Mouse (Mus musculus) kidney, adult 18-20 months (tissue): ENCODE results near the gene Klf15.

Experiments used
- DNase-seq: peaks from one replicate; pipeline ENCODE4 v3.0.0; 2021

The Klf15 gene

DNA sequence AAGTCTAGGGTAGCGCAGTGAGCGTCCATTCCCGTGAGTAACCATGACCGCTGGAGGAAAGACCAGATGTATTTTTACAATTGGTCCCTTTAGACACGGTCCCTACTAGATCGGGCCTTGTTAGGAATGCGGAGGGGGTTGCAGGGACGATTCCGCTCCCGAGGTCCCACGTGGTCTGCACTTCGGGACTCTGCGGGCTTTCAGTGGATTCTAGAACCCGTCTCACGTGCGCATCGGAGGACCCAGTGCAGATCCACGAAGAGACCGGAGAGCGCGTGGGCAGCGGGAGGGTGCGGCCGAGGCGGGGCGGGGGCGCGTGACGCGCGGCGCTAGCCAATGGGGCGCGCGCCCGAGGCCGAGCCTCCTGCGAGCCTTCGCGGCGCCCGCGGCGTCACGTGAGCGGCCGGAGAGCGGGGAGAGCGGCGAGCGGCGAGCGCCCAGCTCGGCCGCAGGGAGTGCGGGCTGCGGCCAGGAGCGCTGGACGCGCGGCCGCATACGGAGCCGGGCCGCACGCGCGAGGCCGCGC, at the start of gene Klf15:
Klf15 (plus strand) TSS at position 396 of the 526 bp plus-strand sequence.
- peak; percentile 90 for DNase-seq

DNA sequence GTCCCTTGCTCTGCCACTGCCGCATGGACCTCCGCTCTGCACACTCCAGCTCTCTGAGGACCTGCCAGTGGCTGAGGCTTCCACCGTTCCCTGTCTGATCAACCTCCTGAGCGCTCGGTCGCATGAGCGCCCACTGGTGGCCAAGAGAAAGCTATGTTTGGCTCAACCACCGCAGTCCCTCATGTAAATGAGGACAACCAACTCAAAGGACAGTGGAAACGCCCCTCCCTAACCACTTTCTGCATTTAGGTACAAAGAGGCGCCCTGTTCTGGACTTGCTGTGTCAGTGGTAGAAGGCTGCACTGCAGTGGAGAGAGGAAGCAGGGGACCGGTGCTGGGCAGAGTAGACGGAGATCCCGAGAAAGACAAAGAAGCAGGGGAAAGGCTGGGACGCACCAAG, 39.8 kb upstream of the Klf15 start:
- DNase-seq, result peak; percentile 84

DNA sequence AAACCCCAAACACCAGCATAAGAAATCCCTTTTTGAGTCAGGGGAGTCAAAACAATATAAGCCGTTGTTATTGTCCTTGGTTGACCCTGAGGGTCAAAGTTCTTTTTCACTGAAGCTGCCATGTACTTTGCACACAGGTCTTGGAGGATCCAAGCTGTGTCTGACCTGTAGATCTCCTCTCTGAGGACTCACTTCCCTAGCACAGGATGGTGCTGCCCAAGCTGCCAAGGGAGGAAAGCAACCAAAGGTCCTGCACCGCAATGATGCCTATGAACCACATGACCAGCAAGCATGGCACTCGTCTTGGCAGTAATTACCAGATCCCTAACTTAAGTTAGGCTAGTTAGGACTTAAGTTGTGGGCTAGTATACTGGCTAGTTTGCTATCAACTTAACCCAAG, 37.0 kb upstream of the Klf15 start:
- DNase-seq, result no peak

- DNase-seq, result no peak
These were observed 36.4 kb upstream of the Klf15 start for GRCm38 (mm10) chr6:90426003-90426402.

GRCm38 (mm10) chr6:90428380-90428974, 33.9 kb upstream of the Klf15 start, which contains the start of gene Cfap100:
TSS of gene Cfap100 (minus strand) at chr6:90428797.
- DNase-seq, result peak; percentile 82

DNA sequence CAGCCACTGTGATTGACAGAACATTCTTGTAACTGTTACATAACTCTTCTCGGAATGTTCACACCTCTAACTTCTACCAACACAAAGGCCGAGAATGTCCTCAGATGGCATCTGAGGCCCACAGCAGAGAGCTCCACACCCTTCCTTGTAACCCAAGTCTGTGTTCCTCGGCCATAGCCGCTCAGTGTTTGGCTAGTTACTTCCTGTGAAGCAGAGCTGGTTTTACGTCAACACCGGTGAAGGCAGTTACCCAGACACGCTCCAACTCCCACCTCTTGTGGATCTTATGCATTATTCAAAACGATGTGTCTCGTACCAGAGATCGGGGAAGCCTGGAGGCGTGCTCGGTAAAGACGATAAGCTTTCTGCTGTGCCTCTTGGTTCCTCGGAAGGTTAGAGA, 32.5 kb upstream of the Klf15 start:
- DNase-seq, result peak; percentile 20

- DNase-seq, result no peak
These were observed 30.9 kb upstream of the Klf15 start for GRCm38 (mm10) chr6:90431487-90431886.

GRCm38 (mm10) chr6:90434687-90435086, 27.7 kb upstream of the Klf15 start:
- no peak for DNase-seq

DNA sequence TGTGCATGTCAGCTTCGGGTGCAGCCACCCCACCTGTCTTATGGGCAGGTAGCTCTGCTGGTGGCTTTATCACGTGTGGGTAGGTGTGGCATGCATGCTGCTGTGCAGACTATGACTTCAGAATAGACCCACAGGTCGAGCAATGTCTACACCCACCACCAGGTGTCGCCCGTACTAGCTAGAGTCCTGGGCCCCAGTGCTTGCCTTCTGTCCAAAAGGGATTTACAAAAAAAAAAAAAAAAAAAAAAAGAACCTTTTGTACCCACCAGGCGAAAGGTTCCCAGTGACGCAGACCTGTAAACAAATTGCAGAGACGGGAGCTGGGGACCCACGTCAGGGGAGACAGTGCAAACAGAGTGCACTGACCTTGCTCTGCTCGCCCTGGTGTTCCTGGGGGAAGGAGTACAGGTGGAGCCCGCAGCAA, 27.2 kb upstream of the Klf15 start:
- peak; percentile 93 for DNase-seq

DNA sequence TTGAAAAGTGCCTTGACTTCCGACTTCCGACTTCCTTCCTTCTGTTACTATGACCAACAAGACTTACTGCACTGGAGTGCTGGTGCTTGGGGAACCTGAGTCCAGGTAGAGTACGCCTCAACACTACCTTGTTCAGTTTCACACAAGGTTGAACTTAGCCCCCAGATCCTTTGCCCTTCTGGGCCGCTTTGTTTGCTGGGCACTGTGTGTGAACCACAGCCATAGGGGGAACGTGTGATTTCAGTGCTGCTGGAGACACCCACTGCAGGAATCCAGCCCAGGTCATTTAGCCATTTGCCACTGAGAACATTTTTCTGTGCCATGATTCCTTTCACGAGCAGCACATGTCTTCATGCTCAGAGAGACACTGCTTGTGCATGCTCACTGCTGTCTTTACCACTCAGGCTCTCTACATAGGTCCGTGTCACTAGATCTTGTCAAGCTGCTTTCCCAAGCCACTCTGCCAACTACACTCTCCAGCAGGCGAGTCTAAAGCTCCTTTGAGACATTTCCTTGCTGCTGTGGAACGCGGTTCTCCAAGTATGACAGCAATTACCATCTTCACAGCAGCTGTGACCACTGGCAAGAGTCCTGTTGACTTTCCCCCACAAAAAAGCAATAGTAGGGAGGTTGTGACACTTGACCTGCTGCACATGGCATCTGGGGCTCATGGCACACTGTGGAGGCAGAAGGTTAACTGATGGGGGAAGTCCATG, 26.0 kb upstream of the Klf15 start:
- DNase-seq, result no peak

- no peak for DNase-seq
These were observed 25.3 kb upstream of the Klf15 start for GRCm38 (mm10) chr6:90437041-90437440.

GRCm38 (mm10) chr6:90446883-90447282, 15.5 kb upstream of the Klf15 start:
- no peak for DNase-seq

GRCm38 (mm10) chr6:90450179-90450578, 12.2 kb upstream of the Klf15 start:
- peak; percentile 92 for DNase-seq

GRCm38 (mm10) chr6:90450697-90451096, 11.7 kb upstream of the Klf15 start:
- peak; percentile 85 for DNase-seq

DNA sequence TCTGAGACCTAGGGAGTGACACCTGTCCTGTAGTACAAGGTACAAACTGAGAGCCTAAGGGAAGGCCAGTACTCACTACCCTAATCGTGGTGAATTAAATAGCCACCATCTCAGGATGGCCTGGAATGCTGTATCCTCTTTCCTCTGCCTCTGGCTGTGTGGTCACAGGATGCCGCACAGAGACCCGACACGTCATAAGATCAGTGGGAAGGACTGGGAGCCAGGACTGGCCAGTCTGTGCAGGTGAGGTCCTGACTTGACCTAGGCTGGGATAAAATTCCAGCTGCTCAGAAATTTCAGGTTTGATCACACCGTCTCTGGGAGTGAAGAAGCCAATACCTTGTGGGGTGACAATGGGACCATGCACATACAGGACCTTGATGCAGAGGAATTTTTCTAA, 10.9 kb upstream of the Klf15 start:
- peak; percentile 38 for DNase-seq

DNA sequence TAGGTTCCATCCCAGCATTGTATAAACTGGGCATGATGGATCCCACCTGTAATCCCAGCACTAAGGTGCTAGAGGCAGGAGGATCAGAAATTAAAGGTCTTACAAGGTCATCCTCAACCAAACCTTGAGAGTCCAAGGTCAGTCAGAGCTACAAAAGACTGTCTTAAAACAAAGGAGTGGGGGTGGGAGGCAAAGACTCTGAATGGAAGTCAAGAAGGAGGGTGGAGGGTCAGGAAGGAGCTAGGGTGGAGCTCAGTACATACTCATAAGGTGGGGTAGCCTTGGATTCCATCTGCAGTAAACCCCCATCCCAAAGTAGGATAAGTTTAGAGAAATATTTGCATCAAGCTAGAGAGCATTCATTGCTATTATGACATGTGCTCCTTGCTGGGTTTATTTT, 9.8 kb upstream of the Klf15 start:
- DNase-seq, result no peak

- no peak for DNase-seq
These were observed 8.6 kb upstream of the Klf15 start for GRCm38 (mm10) chr6:90453751-90454150.

GRCm38 (mm10) chr6:90457421-90457820, 5.0 kb upstream of the Klf15 start:
- DNase-seq, result peak; percentile 37

GRCm38 (mm10) chr6:90461181-90461580, 1.2 kb upstream of the Klf15 start:
- DNase-seq, result peak; percentile 26

- peak; percentile 52 for DNase-seq
These were observed 605 bp upstream of the Klf15 start for GRCm38 (mm10) chr6:90461771-90462170.

GRCm38 (mm10) chr6:90462841-90463227, 458 bp downstream of the Klf15 start:
- peak; percentile 57 for DNase-seq

- peak; percentile 96 for DNase-seq
These were observed 969 bp downstream of the Klf15 start for GRCm38 (mm10) chr6:90463228-90463862.

- no peak for DNase-seq
These were observed 1.6 kb downstream of the Klf15 start for GRCm38 (mm10) chr6:90463890-90464421.
